Mouse (Mus musculus): ENCODE data around the gene Usp32. TPM values are rescaled to one million over a fixed set of nuclear protein-coding genes. Genes with fewer than 3 reads are reported as not detected.

Gene Usp32
- polyA plus RNA-seq, 1 experiment from 2014 or later: 3.0 TPM

DNA sequence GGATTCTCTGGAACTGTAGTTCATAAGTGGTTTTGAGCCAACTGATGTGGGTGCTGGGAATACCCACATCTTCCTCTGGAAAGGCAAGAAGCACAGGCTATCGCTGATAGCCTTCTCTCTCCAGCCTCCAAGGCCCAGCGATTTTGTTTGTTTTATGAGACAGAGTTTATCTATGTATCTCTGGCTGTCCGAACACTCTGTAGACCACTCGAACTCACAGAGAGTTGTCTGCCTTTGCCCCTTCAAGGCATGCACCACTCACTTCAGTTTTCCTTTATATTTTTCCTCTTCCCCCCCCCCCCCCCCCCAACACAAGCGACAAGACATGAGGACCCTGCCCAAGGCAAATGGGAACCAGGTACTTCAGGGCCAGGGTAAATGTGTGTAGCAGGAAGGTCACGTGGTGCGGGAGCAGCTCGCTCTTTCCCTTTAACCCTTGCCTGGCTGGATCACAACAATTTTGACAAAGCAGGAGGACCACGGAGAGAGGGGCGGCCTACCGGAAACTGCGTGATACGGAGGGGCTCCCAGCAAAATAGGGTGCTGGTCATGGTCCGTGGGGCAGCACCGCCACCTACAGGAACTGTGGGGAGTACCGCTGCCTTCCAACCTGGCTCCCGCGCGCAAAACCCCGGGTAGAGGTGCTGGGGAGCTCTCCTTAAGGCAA is 42.8 kb upstream of the Usp32 start:
- Histone ChIP-seq H3K27ac (replicated peaks) (no peak overlapping the region), H3K27me3 (ENCODE audit: control insufficient read depth, insufficient read depth, low read length) (no peaks in the 10 kb centered on the region), H3K9ac (ENCODE audit: low read length) (peak overlapping the region; percentile 47), H3K4me3 (ENCODE audit: low read depth, low read length) (peak overlapping the region; percentile 43), H3K4me1 (replicated peaks; ENCODE audit: control insufficient read depth, insufficient read depth) (no peaks in the 10 kb centered on the region), H3K4me2 (replicated peaks; ENCODE audit: low read depth) (peak overlapping the region; percentile 71), H3K36me3 (ENCODE audit: control insufficient read depth, insufficient read depth, low read length) (no peaks in the 10 kb centered on the region), H3K9me3 (ENCODE audit: control insufficient read depth, low read length) (no peaks in the 10 kb centered on the region)
- TF ChIP-seq EP300 (optimal IDR thresholded peaks at IDR 0.05) (no peak), CTCF (IDR thresholded peaks at IDR 0.05; ENCODE audit: low read depth) (peak; percentile 91)
- WGBS: 1% methylated on average over 20 of the region's 20 CpGs
- ATAC-seq (ENCODE audit: low FRiP score, low TSS enrichment) (peak; percentile 85), DNase-seq (ENCODE audit: low spot score) (peak; percentile 81)

DNA sequence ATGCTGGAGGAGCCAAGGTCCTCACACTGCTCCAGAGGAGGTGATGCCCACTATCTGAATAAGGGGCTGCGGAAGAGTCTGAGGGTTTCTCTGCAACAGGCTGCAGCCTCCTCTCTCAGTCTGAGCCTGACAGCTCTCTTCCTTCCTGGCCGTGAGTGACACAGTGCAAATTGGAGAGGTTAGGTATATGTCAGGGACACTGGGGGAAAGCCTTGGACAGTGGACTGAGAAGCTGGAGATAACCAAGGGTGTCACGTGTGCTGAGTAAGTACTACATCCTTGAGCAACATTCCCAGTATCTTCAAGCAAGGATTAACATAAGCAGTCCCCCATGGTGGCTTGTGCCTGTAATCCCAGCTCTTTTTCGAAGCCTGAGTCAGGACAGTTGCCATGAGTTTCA is 38.5 kb upstream of the Usp32 start:
- H3K4me1 ChIP-seq (replicated peaks; ENCODE audit: control insufficient read depth, insufficient read depth): no peaks in the 10 kb centered on the region
- no peak overlapping the region for H3K27ac ChIP-seq (replicated peaks)
- H3K27me3 ChIP-seq (ENCODE audit: control insufficient read depth, insufficient read depth, low read length): no peaks in the 10 kb centered on the region
- no peaks in the 10 kb centered on the region for H3K9me3 ChIP-seq (ENCODE audit: control insufficient read depth, low read length)
- H3K9ac ChIP-seq (ENCODE audit: low read length): no peak overlapping the region
- 80% methylated on average over 4 of the region's 4 CpGs for WGBS
- DNase-seq (ENCODE audit: low spot score): no peak
- no peak for ATAC-seq (ENCODE audit: low FRiP score, low TSS enrichment)
- H3K4me3 ChIP-seq (ENCODE audit: low read depth, low read length): no peak overlapping the region
- H3K4me2 ChIP-seq (replicated peaks; ENCODE audit: low read depth): no peak overlapping the region
- TF ChIP-seq CTCF (IDR thresholded peaks at IDR 0.05; ENCODE audit: low read depth) (no peak), EP300 (optimal IDR thresholded peaks at IDR 0.05) (no peak)
- no peaks in the 10 kb centered on the region for H3K36me3 ChIP-seq (ENCODE audit: control insufficient read depth, insufficient read depth, low read length)

DNA sequence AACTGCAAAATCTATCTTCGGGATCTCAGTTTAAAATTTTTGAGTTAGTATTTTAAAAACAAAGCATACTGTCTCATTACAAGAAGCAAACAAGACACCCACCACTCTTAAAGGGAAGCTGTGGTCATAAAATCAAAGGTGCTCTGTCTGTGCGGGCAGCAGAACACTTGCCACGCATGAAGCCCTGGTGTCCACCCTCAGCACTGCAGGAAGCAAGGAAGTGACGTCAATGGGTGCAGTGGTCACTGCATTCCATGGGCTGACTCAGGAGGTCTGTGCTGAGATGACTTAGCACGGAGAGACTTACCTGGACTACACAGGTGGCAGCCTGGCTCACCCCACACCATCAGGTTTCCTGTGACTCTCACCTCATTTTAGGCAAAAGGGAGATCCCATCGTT is 37.8 kb upstream of the Usp32 start:
- Histone ChIP-seq H3K4me3 (ENCODE audit: low read depth, low read length) (no peak overlapping the region), H3K9me3 (ENCODE audit: control insufficient read depth, low read length) (no peaks in the 10 kb centered on the region), H3K27ac (replicated peaks) (no peak overlapping the region), H3K27me3 (ENCODE audit: control insufficient read depth, insufficient read depth, low read length) (no peaks in the 10 kb centered on the region), H3K4me2 (replicated peaks; ENCODE audit: low read depth) (no peak overlapping the region), H3K4me1 (replicated peaks; ENCODE audit: control insufficient read depth, insufficient read depth) (no peaks in the 10 kb centered on the region), H3K36me3 (ENCODE audit: control insufficient read depth, insufficient read depth, low read length) (no peaks in the 10 kb centered on the region), H3K9ac (ENCODE audit: low read length) (no peak overlapping the region)
- no peak for ATAC-seq (ENCODE audit: low FRiP score, low TSS enrichment)
- TF ChIP-seq CTCF (IDR thresholded peaks at IDR 0.05; ENCODE audit: low read depth): no peak
- no peak for TF ChIP-seq EP300 (optimal IDR thresholded peaks at IDR 0.05)
- WGBS: 72% methylated on average over 6 of the region's 6 CpGs
- DNase-seq (ENCODE audit: low spot score): no peak

DNA sequence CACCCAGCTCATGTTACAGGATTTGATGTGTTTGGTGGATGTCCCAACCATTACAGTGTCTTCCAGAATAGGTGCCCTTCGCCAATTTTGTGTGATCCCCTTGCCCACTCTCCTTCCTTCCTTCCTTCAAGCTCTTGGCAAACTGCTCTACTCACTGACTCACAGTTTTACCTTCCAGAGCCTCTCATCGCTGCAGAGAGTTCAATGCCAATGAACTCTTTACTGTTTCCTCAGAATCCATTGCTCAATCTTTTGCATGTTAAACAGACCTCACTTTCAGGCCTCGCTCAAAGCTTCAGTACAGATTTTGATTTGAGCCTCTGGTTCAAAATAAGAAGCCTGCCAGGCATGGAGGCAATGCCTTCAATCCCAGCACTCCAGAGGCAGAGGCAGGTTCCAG is 36.0 kb upstream of the Usp32 start:
- H3K27ac ChIP-seq (replicated peaks): no peak overlapping the region
- H3K9ac ChIP-seq (ENCODE audit: low read length): no peak overlapping the region
- no peaks in the 10 kb centered on the region for H3K9me3 ChIP-seq (ENCODE audit: control insufficient read depth, low read length)
- no peak overlapping the region for H3K4me3 ChIP-seq (ENCODE audit: low read depth, low read length)
- no peaks in the 10 kb centered on the region for H3K4me1 ChIP-seq (replicated peaks; ENCODE audit: control insufficient read depth, insufficient read depth)
- no peaks in the 10 kb centered on the region for H3K27me3 ChIP-seq (ENCODE audit: control insufficient read depth, insufficient read depth, low read length)
- DNase-seq (ENCODE audit: low spot score) (no peak), ATAC-seq (ENCODE audit: low FRiP score, low TSS enrichment) (no peak)
- H3K36me3 ChIP-seq (ENCODE audit: control insufficient read depth, insufficient read depth, low read length): no peaks in the 10 kb centered on the region
- H3K4me2 ChIP-seq (replicated peaks; ENCODE audit: low read depth): no peak overlapping the region
- TF ChIP-seq EP300 (optimal IDR thresholded peaks at IDR 0.05) (no peak), CTCF (IDR thresholded peaks at IDR 0.05; ENCODE audit: low read depth) (no peak)
- WGBS: 60% methylated on average over 3 of the region's 3 CpGs

DNA sequence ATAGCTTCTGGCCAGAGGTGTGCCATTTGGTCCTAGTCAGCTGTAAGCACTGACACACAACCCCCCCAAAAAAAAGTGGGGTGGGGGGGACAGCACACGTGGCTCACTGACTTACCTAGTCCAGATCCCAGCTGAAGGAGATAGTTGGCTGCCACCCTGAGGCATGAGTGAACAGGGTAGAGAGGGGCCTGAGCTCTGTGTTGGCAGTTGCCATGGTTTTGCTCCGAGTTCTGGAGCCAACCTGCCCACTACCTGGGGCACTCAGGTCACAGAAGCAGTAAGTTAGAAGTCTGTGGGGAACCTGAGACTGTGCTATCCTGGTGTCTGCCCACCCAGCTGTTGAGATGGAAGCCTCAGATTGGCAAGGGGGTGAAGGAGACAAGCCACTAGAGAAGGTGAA is 30.9 kb upstream of the Usp32 start:
- no peak for TF ChIP-seq EP300 (optimal IDR thresholded peaks at IDR 0.05)
- TF ChIP-seq CTCF (IDR thresholded peaks at IDR 0.05; ENCODE audit: low read depth): no peak
- no peaks in the 10 kb centered on the region for H3K9me3 ChIP-seq (ENCODE audit: control insufficient read depth, low read length)
- no peaks in the 10 kb centered on the region for H3K36me3 ChIP-seq (ENCODE audit: control insufficient read depth, insufficient read depth, low read length)
- H3K27me3 ChIP-seq (ENCODE audit: control insufficient read depth, insufficient read depth, low read length): no peaks in the 10 kb centered on the region
- H3K4me3 ChIP-seq (ENCODE audit: low read depth, low read length): no peak overlapping the region
- H3K4me2 ChIP-seq (replicated peaks; ENCODE audit: low read depth): no peak overlapping the region; the same call in 1 of the 2 replicates
- H3K27ac ChIP-seq (replicated peaks): no peak overlapping the region
- peak; percentile 29; the same call in 1 of the 2 replicates for ATAC-seq (ENCODE audit: low FRiP score, low TSS enrichment)
- WGBS: 33% methylated on average over 2 of the region's 2 CpGs
- no peak overlapping the region for H3K9ac ChIP-seq (ENCODE audit: low read length)
- H3K4me1 ChIP-seq (replicated peaks; ENCODE audit: control insufficient read depth, insufficient read depth): no peaks in the 10 kb centered on the region
- DNase-seq (ENCODE audit: low spot score): no peak

DNA sequence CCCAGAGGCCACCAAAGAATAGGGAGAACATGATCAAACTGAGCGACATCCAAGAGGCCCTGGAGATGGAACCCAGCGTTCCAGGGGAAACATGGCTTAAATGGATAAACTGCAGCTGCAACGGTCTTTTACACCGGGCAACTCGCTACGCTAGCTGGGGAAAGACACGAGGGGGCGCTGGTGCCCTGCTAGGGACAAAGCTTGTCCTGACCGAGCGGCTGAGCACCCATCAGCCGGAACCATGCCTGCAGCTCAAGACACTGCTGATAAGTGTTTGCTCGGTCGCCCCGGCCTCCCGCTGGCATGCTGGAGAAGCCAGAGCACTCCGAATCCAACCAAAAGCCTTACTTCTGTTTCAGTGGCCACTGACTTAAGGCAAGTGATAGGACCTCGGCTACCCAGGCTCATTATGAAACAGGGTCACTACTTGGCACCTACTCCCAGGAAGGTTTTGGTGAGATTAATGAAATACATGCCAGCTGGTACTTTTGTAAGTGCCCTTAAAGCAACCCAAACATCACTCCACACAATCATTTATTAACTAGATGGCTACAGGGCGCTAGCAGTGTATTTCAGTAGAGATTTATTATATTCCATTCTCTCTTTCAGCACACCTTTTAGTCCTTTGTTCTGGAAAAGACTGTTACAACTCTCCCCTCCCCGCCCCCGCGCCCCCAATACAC is 30.2 kb upstream of the Usp32 start, which contains the start of gene 1700125H20Rik:
Gene 1700125H20Rik (plus strand): TSS at position 347 of the 683 bp plus-strand sequence.
- Histone ChIP-seq H3K27ac (replicated peaks) (no peak within 1 kb of the TSS), H3K4me2 (replicated peaks; ENCODE audit: low read depth) (peak within 1 kb of the TSS; percentile 59), H3K27me3 (ENCODE audit: control insufficient read depth, insufficient read depth, low read length) (no peaks in the 10 kb centered on the region), H3K9ac (ENCODE audit: low read length) (peak within 1 kb of the TSS; percentile 50; the same call in 1 of the 2 replicates), H3K4me3 (ENCODE audit: low read depth, low read length) (peak within 1 kb of the TSS; percentile 24; the same call in 1 of the 2 replicates), H3K9me3 (ENCODE audit: control insufficient read depth, low read length) (no peaks in the 10 kb centered on the region), H3K4me1 (replicated peaks; ENCODE audit: control insufficient read depth, insufficient read depth) (no peaks in the 10 kb centered on the region), H3K36me3 (ENCODE audit: control insufficient read depth, insufficient read depth, low read length) (no peaks in the 10 kb centered on the region)
- TF ChIP-seq CTCF (IDR thresholded peaks at IDR 0.05; ENCODE audit: low read depth): peak; percentile 96
- TF ChIP-seq EP300 (optimal IDR thresholded peaks at IDR 0.05): no peak
- ATAC-seq (ENCODE audit: low FRiP score, low TSS enrichment) (peak; percentile 92), DNase-seq (ENCODE audit: low spot score) (peak; percentile 94)
- WGBS: 10% methylated on average over 21 of the region's 21 CpGs
